Mouse (Mus musculus): ENCODE data around the gene Slc44a3.

DNA sequence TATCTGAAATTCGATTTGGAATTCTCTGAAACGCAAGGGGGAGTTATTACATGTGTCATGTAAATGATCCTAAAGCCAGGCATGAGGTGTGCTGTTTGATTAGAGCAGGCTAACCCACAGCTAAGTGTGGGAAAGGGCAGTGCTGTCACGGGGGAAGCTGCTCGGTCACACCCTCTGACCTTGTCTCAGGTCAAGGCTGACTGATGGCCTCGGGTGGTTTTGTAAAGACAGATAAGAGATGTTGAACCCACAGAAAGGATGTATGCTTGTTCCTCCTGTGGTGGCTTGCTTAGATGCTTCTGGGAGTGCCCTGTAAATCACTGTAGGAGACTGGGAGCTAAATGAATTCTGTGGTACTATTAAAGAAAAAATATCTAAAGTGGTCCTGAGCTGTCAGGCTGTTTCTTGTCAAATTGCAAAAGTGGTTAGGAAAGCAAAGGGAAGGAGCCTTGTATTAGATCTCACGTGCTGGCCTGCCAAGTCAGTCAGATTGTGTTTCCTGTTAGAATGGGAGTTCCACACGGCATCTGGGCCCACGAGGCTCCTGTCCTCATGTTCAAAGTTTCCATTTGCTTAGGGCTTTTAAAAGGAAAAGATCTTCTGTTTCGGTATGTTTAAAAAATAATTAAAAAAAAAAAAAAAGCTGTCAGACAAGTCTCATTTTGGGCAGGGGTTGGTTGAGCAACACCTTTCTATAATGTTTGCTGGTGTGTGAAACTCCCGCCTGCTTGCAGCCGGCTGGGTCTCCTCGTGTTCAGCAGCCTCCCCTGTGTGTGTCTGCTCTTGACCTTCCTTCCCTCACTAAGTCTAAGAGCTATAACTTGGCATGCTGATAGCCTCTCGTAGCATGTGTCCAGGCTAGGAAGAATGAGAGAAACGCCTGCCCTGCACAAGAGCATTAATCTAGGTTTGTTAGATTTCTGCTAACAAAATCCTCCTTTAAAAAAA lies 73.4 kb downstream of the Slc44a3 start:
- TF ChIP-seq CTCF (IDR thresholded peaks at IDR 0.05; ENCODE audit: low read depth) (no peak), EP300 (IDR thresholded peaks at IDR 0.05; ENCODE audit: low read depth) (no peak)
